Mouse (Mus musculus): ENCODE measurements around the gene Sec61a2.

GRCm38 (mm10) chr2:5943071-5943470 lies 47.8 kb upstream of the Sec61a2 start:
- TF ChIP-seq CTCF (IDR thresholded peaks at IDR 0.05; ENCODE audit: borderline replicate concordance, insufficient read depth, low read depth, low read length): no peak
- no peak for TF ChIP-seq POLR2A (IDR thresholded peaks at IDR 0.05; ENCODE audit: borderline replicate concordance, insufficient read depth, low read length)
